Mouse (Mus musculus) activated CD4-positive, CD25-positive, alpha-beta regulatory T cell, adult 4 months (primary cell): Measurements from ENCODE around the gene Hap1. TPM values are rescaled to one million over a fixed set of nuclear protein-coding genes. Genes with fewer than 3 reads are reported as not detected.

Source experiments
- ATAC-seq: one replicate; pipeline ENCODE4 v1.8.0; 2017
- polyA plus RNA-seq, 2 experiments: library from polyadenylated mRNA; unstranded; fragments of 100-300 nt; shearing (Covaris generic); gene quantifications; one replicate each; pipeline ENCODE4 v1.2.1; 2017

The Hap1 gene
- under 1 TPM in 1 of 2 experiments, not detected in 1; 0.87 TPM for polyA plus RNA-seq

DNA sequence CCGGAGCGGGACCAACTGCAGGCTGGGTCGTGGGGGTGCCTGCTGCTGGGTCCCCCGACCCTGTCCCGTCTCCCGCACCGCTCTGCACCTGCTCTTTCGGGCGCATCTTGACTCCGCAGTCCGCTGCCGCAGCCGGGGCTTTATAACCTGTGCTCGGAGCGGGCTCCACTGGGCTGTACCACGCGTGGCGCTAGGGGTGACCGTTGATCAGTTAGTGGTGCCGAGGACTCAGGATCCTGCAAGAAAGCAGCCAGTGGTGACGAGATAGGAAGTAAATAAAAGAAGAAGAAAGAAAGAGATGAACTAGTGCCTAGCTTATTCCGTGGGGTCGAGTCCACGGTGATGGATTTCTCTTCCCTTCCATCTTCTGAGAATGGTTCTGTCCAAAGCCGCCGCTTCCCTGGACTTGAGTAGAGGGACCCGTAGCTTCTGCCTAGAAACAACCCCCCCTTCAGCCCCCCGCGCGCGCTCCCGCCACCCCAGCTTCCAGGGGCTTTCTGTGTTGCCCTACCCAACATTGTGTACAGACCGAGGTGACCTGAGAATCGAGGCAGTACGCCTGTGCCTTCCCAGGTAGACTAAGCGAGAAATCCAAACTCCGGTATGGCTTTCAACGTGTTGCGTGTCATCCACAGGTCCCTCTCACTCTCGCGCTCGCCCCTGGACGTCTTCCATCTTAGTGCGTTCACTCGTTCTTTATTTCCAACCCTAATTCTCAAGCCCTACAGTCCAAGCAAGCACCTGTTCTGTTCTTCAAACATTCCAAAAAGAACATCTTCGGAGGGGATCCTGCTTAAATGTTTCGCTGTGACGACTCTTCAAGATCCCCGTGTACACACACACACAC, at the start of gene Hap1:
Gene Hap1 (minus strand): TSS at position 157 of the 847 bp plus-strand sequence.
- ATAC-seq, result peak; percentile 50

DNA sequence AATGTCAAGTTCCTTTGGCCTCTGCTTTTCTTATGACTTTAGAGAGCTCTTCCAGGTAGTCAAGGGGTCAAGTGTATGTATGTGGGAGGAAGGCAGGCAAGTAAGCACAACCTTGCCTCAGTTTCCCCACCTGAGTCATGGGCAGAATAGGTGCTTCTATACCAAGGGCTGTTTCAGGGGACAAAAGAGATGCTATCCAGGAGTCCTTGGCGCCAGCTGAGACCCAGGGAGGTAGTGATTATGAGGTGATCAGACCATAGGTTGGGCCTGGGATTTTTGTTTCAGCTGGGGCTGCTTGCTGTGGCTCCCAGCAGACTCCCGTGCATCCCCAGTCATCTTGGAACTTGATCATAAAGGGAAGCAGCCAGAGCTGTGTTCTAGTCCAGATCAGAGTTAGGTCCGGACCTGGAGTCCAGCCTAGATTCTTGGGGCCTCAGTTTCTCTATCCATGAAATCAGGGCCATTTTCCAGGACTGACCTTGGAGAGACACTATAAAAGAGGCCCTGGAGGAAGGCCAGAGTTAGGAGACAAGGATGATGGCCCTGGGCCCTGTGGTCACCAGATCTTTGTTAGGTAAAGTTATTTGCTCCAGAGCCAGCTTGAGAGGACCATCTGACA, 48.6 kb upstream of the Hap1 start:
- no peak for ATAC-seq

DNA sequence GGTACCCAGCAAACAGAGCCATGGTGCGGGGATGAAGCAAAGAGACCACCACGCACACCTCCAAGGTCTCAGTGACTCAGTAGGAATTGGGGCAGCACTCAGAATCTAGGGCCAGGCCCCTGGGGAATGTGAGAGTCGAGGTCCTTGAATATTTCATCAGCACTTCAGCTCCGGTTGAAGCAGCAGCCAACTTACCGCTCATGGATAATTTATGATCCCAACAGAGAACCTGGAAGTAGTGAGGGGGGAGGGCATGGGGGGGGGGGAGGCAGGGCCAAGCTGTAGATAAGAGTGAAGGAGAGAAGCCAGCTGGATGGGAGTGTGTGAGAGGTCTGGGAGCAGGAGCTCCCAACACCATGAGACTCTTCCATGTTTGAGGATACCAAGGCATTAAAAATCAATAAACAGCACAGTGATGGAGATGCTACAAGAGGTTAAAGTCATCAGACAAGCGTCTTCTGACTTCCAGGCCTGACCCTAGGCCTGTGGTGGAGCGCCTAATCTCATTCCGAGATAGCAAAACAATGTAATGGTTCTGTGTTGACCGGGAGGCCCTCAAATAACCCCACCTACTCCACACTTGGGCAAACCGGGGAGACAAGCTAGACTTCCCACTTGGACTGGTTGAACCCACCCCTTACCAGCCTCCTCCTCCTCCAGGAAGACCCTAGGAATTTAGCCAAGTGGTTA, 47.7 kb upstream of the Hap1 start:
- no peak for ATAC-seq

DNA sequence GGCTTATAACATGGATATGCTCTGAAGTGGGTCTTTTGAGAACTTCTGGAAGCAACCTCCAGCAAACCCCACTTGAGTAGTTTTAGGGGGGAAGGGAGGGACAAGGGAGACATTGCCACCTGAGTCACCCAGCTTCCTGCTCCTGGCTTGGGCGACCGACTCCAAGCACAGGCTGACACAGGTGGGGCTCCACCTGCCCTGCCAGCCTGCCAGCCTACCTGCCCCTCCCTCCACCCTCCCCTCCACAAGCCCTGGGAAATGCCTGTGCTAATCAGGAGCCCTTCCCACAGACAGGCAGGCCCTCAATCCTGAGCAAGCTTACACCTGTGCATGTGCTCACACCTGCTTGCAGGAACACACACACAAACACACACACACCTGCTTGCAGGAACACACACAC, 46.8 kb upstream of the Hap1 start:
- no peak for ATAC-seq

DNA sequence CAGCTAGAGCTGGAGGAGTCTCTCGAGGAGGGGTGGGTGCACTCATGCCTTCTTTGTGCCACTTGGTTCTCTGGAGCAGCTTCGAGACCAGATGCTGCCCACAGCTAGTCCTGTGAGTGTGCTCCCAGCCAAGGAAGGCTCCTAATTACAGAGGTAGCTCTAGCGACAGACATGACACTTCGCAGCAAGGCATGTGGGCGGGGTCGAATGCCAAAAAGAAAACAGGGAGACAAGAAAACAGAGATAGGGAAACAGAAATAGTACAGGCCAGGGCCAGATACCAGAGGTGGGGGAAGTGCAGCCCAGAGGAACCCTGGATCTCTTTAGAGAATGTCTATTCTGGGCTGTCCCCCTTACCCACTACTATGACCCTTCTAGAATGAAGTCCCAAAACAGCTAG, 46.3 kb upstream of the Hap1 start:
- no peak for ATAC-seq

DNA sequence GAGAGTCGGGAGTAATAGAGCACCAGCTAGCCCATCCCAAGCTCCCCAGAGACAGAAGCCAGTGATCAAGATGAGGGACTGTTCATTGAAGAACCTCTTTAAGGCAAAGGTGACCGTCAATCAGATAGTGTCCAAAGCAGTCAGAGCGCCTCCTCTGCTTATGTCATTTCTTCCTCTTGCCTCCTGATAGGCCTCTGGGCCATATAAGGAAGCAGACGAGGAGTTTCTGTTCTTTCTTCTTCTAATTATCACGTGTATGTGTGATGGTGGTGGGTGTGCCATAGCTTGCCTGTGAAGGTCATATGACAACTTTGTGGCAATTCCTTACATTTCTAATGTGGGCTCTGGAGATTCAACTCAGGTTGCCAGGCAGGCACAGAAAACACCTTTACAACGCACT, 44.9 kb upstream of the Hap1 start:
- ATAC-seq, result no peak

DNA sequence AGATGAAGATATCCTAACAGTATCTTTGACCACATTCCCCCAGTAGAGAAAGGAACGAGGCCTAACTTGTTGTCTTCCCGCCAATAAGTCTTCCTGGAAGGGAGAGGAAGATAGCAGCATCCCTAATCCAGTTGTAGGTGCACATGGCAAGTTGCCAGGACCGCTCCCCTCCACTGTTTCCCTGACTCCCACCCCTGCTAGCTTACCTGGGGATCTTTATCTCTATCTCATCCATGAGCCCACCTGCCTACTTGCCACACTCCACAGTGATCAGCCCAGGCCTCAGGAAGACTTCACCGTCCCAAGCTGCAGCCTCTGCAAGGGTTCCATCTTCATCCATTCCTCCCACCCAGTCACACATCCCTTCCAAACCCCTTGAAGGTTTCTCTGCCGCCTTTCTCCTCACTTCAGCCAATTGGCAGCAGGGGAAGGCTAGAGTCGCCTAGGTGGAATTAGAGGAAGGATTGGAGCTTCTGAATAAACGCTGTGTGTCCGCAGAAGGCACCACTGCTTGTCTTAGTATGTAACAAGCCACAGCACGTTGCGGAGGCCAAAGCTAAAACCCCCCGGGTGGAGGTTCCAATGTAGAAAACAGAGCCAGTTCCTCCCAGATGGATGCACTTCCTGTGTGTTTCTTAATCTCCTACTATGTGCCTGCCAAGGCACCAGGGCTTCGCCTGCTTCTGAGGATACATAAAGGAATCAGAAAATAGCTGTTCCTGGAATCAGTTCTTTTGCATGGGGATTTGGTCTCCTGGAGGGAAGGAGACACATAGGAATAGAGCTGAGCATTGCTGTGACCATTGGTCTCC, 44.0 kb upstream of the Hap1 start:
- no peak for ATAC-seq

DNA sequence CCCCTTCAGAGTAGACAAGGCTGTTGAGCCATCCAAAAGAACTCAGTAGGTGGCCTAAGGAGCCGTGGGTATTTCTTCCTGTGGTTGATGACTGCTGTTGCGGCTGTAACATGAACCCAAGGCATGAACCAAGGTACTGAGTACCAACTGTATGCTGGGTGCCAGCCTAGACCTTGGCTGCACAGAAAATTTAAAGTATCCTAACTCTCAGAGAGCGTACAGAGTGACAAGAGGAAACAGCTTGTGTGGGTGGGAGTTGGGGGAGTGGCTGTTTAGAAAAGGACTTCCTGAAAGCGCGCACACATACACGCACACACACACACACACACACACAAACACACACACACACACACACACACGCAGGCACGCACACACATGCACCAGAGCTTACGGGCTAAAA, 43.4 kb upstream of the Hap1 start:
- no peak for ATAC-seq

DNA sequence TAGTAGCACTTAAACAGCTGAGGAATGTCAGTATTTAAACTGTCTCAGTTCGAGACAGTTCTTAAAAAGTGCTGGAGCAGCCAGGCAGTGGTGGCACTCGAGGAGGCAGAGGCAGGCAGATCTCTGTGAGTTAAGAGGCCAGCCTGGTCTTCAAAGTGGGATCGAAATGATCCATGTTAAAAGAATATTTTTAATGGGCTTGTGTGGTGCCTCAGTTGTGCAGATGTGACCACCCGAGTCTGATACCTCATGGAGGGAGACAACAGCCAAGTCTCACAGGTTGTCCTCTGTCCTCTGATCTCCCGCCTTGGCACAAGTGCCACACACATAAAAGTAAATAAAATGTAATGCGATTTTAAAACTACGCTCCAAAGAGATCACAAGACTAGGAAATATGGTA, 42.6 kb upstream of the Hap1 start:
- ATAC-seq, result no peak

DNA sequence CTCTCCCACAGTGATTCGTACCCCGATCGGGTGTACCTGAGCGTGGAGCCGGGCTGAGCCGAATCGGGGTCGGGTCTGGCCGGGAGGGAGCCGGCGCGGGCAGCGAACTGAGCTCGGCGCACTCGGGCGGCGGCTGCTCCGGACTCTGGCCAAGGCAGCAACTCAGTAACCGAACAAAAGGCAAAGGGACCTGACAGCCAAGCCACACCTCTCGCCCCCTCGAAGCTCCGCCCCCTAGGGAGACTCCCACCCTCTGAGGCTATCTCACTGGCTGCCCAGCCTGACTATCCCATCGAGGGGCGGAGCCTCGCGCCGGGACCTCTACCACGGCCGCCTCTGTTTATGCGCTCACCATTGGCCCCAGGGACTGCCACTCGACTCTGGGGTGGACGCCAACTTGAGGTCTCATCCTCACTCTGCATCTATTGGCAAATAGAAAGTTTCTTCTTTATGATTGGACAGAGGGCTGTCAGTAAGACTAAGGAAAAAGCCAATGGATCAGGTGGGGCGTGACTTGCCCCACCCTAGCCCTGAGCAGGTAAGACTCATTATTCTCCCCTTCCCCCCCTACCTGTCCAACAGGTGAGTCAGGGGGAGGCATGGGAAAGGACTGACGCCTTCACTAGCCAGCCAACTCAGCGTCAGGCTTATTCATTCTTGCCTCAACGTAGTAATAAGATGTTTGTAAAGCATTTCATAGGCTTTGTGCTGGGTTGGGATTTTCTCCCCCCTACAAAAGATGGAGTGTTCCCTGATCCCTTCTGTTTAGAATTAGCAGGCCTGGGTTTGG, 41.9 kb upstream of the Hap1 start, which contains the start of gene Jup:
Gene Jup (minus strand): TSS at position 164 of the 790 bp plus-strand sequence.
- peak; percentile 57 for ATAC-seq

DNA sequence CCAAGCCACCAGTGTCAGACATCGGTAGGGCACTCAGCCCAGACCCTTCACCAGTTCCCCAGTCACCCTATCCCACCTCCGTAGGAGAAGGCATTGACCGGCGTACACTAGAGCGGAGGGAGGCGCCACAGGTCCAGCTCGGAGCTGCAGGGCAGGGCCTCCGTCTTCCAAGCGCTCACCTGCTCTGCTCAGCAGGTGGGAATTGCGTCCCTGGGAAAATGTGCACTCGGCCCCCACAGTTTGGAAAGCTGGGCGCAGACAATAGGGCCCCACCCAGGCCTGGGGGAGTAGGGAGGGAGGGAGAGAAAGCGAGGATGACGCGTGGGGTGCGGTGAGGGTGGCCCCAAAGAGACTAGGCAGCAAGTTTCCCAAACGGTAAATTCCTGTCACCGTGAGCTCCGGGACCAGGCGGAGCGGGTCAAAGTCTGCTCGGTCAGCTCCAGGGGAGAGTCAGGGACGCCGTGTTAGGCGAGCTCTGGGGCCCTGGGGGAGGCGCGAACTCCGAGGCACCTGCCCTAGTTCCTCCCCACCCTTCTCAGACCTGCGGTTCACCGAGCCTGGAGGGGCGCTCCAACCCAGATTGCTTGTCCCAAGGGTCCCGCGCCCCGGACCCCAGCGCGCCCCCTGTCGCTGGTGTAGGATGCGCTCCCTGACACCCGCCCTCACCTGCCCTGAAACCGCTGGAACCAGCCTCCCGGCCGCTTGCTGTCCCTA, 41.1 kb upstream of the Hap1 start:
- ATAC-seq, result no peak

DNA sequence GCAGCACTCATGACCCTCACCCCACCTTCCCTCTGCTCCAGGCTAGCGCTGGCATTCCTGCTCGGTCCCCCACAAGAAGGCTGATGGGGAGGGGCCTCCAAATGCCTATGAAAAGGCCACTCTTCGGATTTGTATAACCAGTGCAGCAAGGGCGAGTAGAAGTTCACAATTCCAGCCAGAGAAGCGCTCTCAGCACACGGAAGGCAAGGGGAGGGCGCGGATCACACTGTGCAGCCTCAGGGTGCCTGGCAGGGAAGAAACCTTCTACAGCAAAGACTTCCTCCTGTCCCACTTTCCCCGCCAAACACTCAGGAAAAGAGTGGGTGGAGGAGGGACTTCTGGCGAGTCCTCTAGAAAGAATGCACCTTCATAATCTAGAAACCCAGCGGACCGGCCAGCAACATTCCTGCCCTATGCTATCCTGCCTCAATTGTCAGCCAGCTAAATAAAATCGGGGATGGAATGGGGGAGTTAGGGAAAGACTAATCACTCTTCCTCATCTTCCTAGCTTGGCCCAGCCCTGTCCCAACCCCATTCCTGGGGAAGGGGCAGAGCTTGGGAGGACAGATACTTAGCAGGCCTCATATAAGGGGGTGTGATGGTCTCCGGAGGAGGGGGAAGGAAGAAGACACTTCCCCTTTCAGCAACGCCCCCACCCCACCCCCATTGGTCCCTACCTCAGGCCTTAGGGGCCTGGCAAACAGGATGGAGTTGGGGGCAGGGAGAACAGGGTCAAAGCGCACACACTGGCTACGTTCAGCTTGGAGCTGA, 40.1 kb upstream of the Hap1 start:
- no peak for ATAC-seq

DNA sequence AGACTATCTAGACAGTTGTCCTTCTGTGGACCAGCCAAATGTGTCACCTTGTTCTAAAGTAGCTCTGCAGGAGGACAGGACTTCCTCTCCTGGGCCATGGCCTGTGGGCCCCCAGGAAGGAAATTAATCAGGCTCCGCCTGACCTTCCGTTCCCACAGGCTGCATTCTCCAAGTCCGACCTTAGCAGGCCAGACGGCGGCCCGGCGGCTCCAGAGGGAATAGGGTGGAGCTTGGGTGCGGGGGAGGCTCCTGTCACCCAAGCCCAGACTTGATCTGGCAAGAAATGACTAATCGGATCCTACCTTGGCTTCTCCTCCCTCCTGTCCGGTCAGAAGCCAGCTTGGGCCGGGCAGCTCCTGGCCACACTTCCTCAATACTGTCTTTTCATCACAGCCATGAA, 39.3 kb upstream of the Hap1 start:
- no peak for ATAC-seq

DNA sequence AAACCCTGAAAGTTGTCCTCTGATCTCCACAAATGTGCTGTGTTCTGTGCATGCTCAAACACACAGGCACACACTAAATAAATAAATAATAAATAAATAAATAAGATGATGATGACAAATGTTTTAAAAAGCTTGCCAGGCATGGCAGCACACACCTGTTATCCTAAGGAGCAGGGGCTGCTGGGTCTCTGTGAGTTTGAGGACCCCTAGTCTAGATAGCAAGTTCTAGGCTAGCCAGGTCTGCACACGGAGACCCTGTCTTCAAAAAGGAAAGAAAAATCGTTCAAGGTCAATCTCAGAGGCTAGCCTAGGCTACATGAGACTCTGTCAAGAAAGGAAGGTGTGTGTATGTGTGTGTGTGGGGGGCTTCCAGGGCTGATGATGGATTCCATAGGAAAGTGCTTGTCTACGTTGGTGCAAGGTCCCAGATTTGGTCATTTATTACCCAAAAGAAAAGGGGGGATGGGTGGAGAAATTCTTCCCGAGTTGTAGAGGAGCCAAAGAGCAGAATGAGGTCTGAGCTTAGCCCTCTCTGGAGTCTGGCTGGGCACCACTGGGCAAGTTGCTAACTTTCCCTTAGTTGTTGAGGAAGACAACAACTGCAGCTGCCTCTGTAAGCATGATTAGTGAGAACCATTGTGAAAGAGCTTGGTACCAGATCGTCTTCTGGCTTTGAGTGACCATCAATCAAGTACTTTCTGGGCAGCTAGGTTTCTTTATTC, 38.6 kb upstream of the Hap1 start:
- no peak for ATAC-seq

DNA sequence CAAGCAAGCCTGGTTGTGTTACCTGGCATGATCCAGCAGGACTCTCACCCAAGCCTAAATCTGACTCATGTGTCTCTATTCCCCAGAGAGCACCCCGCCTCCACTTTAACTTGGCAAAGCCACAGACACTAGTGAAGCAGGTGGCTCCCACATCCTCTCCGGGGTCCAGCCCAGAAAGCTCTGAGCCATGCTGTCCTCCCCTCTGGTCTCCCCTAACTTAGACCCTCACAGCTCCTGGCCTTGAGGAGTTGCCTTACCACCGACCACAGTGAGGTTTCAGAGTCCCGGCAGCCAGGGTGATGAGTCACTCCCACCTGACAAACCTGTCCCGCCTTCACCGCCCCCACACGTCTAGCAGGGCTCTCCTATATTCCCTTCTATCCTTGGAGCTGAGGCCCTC, 37.8 kb upstream of the Hap1 start:
- ATAC-seq, result no peak

DNA sequence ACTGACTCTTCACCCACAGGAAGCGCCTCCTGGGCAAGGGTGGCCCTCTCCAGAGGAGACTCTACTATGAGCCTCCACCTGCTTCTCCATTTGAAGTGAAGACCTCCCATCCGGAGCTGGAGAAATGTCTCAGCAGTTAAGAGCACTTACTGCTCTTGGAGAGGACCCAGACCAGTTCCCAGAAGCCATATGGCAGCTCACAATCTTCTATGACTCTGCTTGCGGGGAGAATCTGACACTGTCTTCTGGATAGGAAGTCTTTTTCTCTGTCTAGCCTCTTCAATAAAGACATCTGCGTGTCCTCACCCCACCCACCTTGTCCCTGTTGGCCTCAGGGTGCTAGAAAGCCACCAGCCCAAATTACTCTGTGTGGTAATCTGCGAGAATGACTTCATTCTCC, 37.0 kb upstream of the Hap1 start:
- no peak for ATAC-seq

DNA sequence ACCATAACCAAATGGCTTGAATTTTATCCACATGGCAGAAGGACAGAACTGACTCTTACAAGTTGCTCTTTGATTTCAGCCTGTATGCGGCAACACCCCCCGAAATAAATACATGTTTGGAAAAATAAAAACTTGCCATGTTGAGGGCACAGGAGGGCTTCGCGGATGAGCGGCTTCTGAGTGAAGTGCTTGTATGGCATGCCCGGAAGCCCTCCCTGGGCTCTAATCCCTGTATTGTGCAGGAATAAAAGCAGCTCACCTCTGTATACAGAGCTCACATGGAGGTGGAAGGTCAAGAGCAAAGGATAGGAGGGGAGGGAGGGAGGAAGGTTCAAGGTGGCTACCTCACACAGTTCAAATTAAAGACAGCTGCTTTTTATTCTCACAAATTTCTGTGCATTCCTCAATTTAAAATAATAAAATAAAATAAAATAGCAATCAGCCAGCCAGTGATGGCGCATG, 36.0 kb upstream of the Hap1 start:
- ATAC-seq, result no peak

DNA sequence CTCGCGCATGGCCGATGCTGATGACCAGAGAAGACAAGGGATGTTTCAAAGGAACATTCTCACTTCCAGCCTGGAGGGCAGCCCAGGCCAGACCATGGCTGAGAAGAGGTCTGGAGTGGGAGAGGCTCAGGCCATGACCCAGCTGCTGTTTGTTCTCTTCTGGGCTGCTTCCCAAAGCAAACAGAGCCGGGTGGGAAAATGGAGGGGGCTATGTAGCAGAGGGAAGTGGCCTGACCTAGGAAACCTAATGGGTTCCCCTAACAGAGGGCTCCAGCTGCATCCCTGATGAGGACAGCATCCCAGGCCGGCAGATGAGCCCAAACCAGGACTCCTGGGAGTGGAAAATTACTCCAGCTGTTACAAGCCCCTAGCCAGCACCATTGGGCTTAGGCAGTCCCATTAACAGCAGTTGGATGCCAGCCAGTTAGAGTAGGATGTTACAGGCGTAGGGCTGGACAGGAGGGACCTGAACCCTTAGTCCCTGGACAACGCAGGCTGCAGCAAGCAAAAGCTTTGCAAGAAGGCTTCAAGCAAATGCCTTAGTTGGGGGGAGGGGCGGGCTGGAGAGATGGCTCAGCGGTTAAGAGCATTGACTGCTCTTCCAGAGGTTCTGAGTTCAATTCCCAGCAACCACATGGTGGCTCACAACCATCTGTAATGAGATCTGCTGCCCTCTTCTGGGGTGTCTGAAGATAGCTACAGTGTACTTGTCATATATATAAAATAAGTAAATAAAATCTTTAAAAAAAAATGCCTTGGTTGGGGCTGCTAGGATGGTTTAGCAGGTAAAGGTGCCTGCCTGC, 35.4 kb upstream of the Hap1 start:
- ATAC-seq, result no peak
